Mouse (Mus musculus): ENCODE data around the gene Tsc1.

Gene Tsc1

DNA sequence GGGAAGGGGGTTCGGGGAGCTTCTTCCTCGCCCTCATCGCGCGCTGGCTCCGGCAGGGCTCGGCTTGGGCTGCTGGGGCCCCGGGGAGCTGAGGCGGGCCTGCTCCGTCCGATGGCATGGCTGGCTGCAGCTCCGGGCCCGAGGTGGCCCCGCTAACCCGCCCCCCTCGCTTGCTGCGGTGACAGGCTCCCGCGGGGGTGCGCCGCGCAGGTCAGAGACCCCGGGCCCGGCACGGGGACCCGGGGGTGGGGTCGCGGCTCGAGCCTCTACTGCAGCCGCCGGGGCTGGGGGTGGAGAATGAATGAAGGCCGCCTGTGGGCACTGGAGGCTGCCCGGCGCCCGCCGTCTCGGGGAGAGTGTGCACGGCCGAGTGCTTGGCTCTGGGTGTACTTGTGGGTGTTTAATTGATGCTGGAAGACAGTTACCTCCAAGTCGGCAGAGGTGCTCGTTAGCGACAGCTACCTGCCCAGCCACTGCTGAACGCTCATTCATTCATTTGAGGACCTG is 460 bp downstream of the Tsc1 start:
- no peak for DNase-seq (ENCODE audit: low read depth, low spot score)

DNA sequence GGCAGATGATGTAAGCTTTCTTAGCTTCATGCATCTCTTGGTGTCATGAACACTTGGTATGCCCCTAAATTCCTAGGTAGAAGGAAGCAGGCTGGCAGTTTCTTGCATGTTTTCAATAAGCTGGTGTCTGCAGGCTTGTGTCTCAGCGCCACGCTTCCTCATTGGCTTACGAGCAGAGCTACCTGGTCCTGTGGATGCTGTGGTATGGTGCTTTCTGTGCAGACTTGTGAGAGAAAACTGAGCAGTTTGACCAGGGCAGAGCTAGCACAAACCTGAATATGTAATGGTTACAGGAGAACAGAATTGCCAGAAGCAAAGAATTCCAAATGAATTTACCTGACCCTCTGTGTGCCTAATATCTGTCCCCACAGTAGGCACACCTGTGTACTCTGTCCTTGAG is 2.1 kb downstream of the Tsc1 start:
- DNase-seq (ENCODE audit: low read depth, low spot score), result no peak

DNA sequence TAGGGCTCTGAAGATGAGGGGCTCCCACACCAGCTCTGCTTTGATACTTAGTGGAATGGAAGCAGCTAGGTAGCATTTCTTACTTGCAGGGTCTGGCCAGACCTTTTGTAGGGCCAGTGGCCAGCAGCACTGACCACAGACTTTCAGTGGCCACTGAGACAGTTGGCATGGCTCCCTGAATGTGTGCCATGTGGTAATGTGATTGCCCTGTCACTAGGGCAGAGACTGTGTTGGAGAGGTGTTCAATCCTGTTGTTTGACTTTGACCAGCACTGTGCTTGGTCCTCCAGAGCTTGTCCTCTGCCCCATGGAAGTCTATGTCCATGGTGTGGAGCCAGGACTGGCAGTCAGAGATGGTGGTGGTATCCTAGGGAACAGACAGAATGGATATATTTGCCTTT is 9.5 kb downstream of the Tsc1 start:
- DNase-seq (ENCODE audit: low read depth, low spot score), result no peak

DNA sequence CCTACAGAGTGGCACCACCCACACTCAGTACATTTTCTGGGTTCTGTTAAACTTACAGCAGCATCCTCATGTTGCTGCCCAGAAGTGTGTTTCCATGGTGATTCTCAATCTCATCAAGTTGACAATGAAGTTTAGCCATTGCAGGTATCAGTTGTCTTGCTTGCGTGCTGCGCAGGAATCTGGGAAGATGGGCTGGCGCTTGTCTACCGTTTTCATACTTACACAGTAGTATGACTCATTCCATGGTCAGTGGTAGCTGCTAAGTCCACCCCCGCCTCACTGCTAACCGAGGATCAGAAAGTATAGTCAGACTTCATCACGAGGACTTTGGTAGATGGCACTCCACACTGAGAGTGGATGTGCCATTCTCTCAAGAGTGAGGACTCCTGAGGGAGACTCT is 12.3 kb downstream of the Tsc1 start:
- no peak for DNase-seq (ENCODE audit: low read depth, low spot score)

DNA sequence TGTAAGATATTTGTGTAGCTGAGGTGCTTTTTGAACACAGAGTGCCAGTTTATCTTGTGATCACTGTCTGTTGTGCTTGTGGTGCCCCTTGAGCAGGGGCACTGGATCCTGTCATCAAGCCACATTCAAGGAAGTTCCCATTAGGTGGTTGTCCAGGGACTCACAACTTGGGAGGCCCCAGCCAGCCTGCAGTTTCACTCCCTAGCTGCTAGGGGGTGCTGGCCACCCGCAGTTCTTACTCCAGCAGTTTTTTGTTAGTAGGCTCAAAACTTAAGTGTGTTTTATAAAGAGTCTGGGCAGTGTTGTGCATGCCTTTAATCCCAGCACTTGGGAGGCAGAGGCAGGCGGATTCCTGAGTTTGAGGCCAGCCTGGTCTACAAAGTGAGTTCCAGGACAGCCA is 13.3 kb downstream of the Tsc1 start:
- no peak for DNase-seq (ENCODE audit: low read depth, low spot score)

DNA sequence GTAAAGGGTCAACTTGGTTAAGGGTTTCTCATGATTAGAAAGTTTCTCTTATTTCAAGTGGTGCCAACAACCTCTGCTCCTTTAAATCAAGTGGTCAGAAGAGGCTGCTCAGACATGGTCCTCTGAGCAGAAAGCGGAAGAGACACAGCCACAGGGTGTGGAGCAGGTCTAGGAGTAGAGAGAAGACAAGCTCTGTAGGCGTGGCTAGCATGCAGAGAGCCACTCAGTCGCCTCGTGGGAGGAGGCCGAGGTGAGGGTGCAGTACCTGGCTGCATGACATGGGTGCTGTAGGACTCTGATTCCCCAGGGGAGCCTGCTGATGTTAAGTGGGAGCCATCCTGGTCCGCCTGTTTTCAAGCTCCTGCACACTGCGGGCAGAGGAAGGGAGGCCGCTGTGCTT is 15.2 kb downstream of the Tsc1 start:
- no peak for DNase-seq (ENCODE audit: low read depth, low spot score)

DNA sequence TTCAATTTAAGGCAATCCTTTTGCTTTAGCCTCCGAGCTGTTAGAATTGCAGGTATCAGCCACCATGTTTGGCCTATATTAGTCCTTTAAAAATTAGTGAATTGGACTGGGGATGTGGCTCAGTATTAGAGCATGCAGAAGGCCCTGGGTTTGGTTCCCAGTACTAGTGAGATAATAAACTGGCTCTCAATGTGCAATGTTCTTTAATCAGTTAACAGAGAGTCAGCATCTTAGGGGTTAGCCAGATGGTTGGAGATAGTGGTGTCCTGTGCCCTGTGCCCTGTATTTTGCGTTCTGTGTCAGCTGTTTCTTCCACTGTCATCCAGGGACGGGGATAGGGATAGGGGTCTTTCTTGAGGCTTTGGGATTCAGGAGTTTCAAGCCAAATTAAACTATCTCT is 21.9 kb downstream of the Tsc1 start:
- no peak for DNase-seq (ENCODE audit: low read depth, low spot score)

DNA sequence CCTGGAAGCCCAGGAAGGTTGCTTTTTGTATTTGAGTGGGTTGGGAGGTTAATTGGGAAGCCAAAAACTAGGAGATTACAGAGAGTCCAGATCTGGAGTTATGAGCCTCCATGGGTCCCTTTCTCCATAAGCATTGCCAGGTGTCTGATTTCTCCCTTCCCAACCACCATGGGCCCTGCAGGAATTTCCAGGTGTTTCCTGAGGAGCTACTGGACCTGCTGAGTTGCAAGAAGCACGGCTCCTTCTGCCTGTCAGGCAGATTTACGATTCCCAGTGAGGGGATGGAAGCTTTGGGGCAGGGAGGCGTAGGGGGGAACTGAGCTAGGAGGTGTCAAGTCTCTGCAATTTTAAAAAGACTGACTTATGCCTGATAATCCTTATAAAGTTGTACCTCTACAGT is 24.8 kb downstream of the Tsc1 start:
- DNase-seq (ENCODE audit: low read depth, low spot score), result no peak

DNA sequence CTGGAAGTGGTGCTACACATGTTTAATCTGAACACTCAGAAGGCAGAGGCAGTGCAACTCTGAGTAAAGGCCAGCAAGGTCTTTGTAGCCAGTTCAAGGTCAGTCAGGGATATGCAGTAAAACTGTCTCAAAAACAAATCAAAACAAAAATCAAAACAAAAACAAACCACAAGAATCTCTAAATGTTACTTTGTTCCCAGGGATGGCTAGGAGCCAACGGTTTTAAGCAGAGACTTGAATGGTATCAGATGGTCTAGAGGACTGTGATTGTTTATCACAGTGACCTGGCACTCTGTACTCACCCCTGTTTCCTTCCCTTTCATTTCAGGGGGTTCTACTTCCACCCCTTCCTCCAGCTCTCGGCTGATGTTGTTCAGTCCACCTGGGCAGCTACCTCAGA is 30.4 kb downstream of the Tsc1 start:
- no peak for DNase-seq (ENCODE audit: low read depth, low spot score)

DNA sequence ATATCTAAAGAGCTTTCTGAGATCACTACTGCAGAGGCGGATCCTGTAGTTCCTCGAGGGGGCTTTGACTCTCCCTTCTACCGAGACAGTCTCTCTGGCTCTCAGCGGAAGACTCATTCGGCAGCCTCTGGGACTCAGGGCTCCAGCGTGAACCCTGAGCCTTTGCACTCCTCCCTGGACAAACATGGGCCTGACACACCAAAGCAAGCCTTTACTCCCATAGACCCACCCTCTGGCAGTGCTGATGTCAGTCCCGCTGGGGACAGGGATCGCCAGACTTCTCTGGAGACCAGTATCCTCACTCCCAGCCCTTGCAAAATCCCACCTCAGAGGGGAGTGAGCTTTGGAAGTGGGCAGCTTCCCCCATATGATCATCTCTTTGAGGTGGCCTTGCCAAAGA is 35.0 kb downstream of the Tsc1 start:
- DNase-seq (ENCODE audit: low read depth, low spot score), result no peak

DNA sequence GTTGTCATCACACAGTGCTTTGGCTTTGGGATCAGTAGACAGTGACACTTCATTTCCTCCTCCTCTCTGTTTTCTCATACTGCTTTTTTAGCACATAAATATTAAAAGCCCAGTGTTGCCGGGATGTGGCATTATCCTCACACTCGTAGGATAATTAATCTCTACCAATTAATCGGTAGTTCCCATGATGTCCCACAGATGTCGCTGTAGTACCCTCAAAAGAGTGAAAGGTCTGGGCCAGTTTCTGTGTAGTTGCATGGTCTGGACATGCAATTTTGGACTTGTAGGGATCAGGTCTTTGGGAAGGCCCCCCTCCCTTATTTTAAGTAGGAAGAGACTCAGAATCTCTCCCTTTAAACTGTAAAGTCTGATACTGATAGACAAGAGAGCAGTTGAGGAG is 39.7 kb downstream of the Tsc1 start:
- DNase-seq (ENCODE audit: low read depth, low spot score), result peak; percentile 11

DNA sequence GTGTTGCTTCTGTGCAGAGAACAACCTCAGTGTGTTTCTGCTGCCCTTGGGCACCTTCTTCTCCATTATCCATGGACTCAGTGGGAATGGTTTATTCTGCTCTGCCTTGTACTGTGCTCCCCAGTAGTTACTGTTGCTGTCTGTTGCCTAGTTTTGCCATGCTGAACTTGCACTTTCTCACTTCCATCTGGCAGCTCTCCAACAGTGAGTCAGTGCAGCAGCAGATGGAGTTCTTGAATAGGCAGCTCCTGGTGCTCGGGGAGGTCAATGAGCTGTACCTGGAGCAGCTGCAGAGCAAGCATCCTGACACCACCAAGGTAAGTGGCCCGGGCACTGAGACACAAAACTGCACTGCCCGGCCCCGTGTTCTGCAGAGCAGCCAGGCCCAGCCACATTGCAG is 40.7 kb downstream of the Tsc1 start:
- DNase-seq (ENCODE audit: low read depth, low spot score), result no peak

DNA sequence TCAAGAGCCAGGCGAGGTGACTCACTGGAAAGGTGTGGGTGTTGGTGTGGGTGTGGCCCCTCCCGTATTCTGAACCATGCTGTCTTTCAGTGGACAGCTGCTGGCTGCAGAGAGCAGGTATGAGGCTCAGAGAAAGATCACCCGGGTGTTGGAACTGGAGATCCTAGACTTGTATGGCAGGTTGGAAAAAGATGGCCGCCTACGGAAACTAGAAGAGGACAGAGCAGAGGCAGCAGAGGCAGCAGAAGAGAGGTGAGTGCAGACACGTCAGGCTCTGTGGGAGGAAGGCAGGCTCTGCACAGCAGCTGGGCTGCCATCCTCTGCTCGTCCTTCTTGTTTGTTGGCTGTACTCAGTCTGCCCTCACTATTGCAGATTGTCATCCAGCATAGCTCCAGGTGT is 44.9 kb downstream of the Tsc1 start:
- no peak for DNase-seq (ENCODE audit: low read depth, low spot score)

DNA sequence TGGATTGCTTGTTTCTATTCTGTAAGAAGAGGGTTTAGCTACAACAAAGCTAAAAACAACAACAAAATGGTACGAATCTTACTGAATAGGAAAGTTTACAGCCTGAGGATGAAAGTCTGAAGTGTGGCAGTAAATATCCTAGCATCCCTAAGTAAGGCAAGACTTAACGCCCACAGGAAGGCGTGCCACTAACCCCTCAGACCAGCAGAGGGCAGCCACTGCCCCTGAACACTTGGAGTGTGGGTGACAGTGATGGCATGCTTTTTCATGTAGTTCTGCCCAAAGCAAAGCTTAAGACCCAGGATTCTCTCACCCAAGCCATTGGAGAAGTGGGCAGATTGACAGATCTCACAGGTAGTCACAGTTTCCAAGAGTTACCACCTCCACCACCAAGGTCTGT is 47.4 kb downstream of the Tsc1 start:
- DNase-seq (ENCODE audit: low read depth, low spot score), result peak; percentile 11

DNA sequence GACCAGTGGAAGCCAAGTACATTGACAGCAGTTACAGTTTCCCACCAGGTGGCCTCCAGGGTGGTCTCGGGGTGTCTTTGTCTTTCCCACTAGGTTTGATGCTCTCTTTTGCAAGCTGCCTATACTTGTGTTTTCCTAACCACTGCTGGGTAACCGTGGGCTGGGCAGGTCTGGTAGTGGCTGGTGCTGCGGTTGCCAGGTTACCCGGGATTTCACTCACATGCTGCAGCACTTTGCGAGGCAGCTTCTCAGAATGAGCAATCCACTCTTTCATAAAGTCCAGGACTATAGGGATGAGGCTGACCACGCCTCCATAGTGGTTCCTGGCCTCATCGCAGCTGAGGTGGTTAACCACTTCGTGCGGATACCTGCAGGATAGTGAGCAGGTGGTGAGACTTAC is 51.7 kb downstream of the Tsc1 start:
- no peak for DNase-seq (ENCODE audit: low read depth, low spot score)

DNA sequence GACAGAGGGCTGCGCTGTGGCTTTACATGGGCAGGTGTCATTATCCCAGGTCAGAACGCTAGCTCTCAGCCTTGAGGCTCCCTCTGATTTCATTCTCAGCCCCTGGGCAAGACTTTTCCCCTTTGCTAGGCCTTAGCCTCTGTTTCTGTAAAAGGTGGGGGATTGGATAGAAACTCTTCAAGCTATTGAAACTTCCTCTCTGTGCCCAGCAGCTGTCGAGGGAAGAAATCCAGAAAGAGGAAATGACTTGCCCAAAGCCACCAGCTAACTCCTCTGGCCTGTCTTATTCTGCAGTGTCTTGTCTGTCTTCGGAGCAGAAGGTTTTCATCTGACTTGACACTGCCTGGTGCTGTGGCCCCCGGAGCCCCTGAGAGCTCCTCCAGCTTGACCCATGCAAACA is 57.5 kb downstream of the Tsc1 start:
- no peak for DNase-seq (ENCODE audit: low read depth, low spot score)

DNA sequence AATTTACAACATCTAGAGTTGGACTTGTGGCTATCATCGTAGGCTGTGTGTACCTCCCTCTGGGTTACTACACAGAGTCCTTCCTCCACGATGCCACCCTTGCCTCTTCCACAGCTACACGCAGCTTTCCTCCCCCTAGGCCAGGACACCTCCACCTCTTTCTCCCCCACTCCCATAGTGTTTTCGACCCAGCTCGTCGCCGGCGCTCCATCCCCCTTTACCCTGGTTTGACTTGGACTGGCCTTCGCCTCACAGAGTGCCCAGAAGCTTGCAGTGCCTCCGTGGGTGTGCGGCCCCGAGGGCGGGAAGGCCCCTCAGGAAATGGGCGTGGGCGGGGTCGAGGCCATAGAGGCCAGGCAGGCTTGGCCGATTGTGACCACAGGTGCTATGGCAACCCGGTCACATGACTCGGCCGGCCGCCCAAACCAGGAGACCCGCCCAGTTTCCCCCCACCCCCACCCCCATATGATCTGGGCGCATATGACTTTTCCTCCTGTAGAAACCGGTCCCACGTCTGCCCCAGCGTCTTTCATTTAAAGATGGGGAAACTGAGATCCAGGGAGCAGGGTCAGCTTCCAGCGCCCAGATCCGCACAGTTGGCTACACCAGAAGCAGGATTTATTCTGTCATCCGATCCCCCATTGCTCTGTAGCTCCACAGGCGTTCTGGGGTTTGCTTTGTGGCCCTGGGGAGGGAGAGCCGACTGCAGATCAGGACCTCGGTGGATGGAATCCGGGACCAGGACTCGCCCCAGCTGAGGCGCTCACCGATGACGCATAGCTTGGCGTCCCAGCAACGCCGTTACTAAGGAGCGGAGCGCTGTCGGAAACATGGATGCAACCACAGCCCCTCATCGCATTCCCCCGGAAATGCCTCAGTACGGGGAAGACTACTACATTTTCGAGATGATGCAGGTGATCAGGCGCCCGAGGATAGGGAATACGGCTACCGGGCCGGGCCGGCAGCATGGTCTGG is 58.6 kb downstream of the Tsc1 start, which contains the start of the genes Spaca9 and Ak8:
Spaca9 (minus strand) TSS at position 367 of the 975 bp plus-strand sequence.
Ak8 (plus strand) TSS at position 804 of the 975 bp plus-strand sequence.
- peak; percentile 64 for DNase-seq (ENCODE audit: low read depth, low spot score)

DNA sequence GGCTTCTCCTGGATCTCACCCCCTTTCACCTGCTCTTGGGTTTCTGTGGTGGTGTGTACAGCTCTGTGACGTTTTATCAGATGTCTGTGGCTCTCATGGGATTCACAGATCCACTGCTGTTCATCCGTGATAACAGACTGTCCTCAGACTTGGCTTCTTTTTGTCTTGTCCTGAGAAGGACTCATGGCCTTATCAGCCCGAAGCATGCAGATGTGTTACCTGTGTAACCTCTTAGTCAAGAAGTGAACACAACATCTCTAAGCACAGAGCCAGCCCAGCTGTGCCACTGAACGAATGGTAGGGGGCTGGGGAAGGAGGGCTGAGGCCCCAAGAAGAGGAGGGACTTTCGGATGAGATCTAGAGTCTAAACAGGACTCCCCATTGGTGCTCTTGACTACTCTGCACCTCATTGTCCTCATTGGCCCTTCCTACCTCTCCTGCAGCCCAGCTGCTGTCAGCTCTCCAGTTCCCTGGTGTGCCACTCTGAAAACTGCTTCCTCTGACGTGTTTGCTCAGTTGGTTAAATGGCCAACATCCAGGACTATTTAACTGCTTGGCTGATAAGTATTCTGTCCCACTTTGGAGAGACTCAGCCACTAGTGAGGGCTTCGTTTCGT is 60.7 kb downstream of the Tsc1 start:
- no peak for DNase-seq (ENCODE audit: low read depth, low spot score)

DNA sequence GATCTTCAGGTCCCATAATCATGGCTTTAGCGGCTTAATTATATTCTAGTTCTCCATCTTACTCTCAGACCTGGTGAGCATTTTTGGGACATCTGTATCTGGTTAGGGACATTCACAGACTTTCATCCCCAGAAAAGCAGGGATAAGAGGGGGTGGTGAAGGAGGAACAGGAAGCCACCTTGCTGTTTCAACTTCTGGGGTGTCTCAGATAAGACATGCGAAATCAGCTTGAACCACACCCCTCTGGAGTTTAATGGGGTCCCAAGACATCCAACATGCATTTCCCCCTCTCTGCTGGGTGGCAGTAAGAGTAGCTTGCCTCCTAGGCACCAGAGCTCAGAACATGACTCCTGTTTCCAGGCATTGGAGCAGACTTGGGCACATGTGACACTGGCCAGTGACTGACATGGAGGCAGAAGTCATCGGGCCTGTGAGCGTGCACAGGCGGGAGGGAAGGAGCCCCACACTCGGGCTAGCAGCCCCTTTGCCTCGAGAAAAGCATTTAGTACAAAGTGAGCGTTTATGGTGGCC is 65.1 kb downstream of the Tsc1 start:
- no peak for DNase-seq (ENCODE audit: low read depth, low spot score)

DNA sequence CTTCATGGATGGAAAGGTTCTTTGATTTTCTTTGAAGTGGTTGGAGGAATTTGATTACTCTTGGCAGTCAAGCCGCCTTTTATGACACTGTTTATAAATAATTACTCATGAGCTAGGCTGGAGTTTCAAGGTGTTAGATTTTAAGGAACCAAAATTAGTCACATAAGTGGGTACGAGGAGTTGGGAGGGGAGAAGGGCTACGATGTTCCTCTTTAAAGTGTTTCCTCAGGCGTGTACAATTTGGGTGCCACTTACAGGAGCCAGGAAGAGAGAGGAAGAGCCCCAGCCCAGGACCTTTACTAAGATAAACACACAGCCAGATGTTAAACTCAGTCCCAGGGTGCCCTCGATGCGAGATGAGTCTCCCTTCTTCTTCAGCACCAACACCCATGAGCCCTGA is 65.8 kb downstream of the Tsc1 start:
- no peak for DNase-seq (ENCODE audit: low read depth, low spot score)

DNA sequence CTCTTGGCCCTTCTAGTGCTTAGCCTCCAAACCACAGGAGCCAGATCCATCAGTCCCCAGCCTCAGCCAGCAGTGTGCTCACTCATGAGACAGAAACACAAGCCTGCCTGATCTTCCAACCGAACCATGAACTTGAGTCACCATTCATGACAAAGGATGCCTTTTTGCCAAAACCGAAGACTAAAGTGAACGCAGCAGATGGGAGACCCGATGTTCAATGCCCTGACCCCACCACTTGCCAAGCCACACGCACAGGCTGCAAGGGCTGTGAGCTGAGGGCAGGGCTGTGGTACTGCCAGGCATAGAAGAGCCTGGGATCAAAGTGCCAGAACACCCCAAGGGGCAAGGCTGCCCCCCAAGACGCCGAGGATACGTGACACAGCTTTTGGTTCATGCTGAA is 72.0 kb downstream of the Tsc1 start:
- no peak for DNase-seq (ENCODE audit: low read depth, low spot score)

DNA sequence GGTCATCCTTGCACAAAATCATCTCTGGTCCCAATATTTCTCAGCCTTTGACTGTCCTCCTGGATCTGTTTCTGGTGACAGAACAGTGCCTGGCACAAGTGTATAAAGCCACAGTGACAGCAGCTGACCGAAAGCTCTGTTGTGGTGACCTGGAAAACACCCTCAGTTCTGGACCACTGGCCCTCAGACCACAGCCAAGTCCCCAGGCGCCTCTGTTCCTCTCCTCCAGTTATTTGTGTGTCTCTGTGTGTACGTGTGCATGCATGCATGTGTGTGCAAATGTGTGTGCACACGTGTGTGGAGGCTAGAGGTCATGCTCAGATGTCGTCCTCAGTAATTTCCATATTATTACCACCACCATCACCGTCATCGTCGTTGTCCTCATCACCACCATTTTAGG is 81.4 kb downstream of the Tsc1 start:
- DNase-seq (ENCODE audit: low read depth, low spot score), result no peak

DNA sequence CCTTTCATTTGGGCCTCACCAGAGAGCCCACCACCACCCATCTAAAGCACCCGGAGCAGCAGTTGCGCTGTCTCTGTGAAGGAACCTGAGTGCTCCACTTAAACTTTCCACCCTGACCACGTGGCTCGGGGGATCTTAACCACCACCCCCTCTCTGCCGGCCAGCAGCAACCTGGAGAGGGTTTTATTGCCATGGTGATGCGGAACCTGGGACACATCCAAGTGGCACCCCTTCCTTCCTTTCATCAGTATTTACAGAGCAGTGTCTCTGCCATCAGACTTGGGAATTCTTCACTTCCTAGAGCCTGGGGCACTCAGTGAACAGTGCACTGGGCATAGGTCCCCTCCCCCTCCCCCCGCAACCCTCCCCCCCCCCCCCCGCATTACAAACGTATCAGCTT is 82.9 kb downstream of the Tsc1 start:
- DNase-seq (ENCODE audit: low read depth, low spot score), result no peak
